Mouse (Mus musculus) 3134 (cell line): ENCODE results near the gene Depdc1b.

Source experiments
- DNase-seq: peaks from one replicate; pipeline ENCODE4 v3.0.0-alpha.2; 2011; ENCODE audit warnings: low spot score; ENCODE audit not compliant: insufficient read length; ENCODE audit errors: extremely low read depth

The Depdc1b gene

GRCm38 (mm10) chr13:108316487-108316903 is 363 bp downstream of the Depdc1b start:
- DNase-seq = no peak

- DNase-seq = no peak
Observed at GRCm38 (mm10) chr13:108317414-108317813, 1.3 kb downstream of the Depdc1b start.

GRCm38 (mm10) chr13:108319028-108319427 is 2.9 kb downstream of the Depdc1b start:
- DNase-seq = no peak

GRCm38 (mm10) chr13:108320216-108320615 is 4.1 kb downstream of the Depdc1b start:
- DNase-seq = no peak

GRCm38 (mm10) chr13:108322466-108322865 is 6.3 kb downstream of the Depdc1b start:
- DNase-seq = no peak

- no peak for DNase-seq
Observed at GRCm38 (mm10) chr13:108323317-108323716, 7.2 kb downstream of the Depdc1b start.

GRCm38 (mm10) chr13:108323866-108324829 is 8.0 kb downstream of the Depdc1b start:
- DNase-seq = no peak

- no peak for DNase-seq
Observed at GRCm38 (mm10) chr13:108325871-108326270, 9.7 kb downstream of the Depdc1b start.

GRCm38 (mm10) chr13:108326351-108326750 is 10.2 kb downstream of the Depdc1b start:
- DNase-seq = no peak

GRCm38 (mm10) chr13:108327047-108327446 is 10.9 kb downstream of the Depdc1b start:
- no peak for DNase-seq

- no peak for DNase-seq
Observed at GRCm38 (mm10) chr13:108328406-108329180, 12.5 kb downstream of the Depdc1b start.

- peak; percentile 32 for DNase-seq
Observed at GRCm38 (mm10) chr13:108329693-108330092, 13.6 kb downstream of the Depdc1b start.

- no peak for DNase-seq
Observed at GRCm38 (mm10) chr13:108335257-108336003, 19.3 kb downstream of the Depdc1b start.

GRCm38 (mm10) chr13:108336192-108336591 is 20.1 kb downstream of the Depdc1b start:
- no peak for DNase-seq

GRCm38 (mm10) chr13:108337340-108337739 is 21.2 kb downstream of the Depdc1b start:
- DNase-seq = no peak

- DNase-seq = no peak
Observed at GRCm38 (mm10) chr13:108338076-108338836, 22.1 kb downstream of the Depdc1b start.

- DNase-seq = no peak
Observed at GRCm38 (mm10) chr13:108339907-108340596, 23.9 kb downstream of the Depdc1b start.

GRCm38 (mm10) chr13:108341585-108341984 is 25.5 kb downstream of the Depdc1b start:
- no peak for DNase-seq

- no peak for DNase-seq
Observed at GRCm38 (mm10) chr13:108345756-108346155, 29.6 kb downstream of the Depdc1b start.
